Mouse (Mus musculus) heart, embryonic 12.5 days (tissue): ENCODE data around the gene Hlcs. TPM values are rescaled to one million over a fixed set of nuclear protein-coding genes. Genes with fewer than 3 reads are reported as not detected.

Source experiments
- ATAC-seq: fragments of 200-750 bp; cut with Nextera tagmentation; 2 replicates; pipeline ENCODE4 v1.8.0; 2017; ENCODE audit warnings: moderate TSS enrichment, moderate library complexity; ENCODE audit not compliant: insufficient number of reproducible peaks, low FRiP score
- H3K27ac ChIP-seq: fragments of 300-500 bp; sonication (generic); 2 replicates; pipeline ENCODE4 v1.5.1; 2016; ENCODE audit warnings: mild to moderate bottlenecking, moderate library complexity; ENCODE audit not compliant: poor library complexity, severe bottlenecking
- H3K27me3 ChIP-seq: fragments of 300-500 bp; sonication (generic); replicated peaks from 2 replicates; pipeline ENCODE4 v1.6.1; 2016; ENCODE audit warnings: mild to moderate bottlenecking, moderate library complexity
- H3K36me3 ChIP-seq: fragments of 300-500 bp; sonication (generic); 2 replicates; pipeline ENCODE4 v1.6.1; 2016; ENCODE audit warnings: mild to moderate bottlenecking, moderate library complexity
- H3K4me1 ChIP-seq: fragments of 300-500 bp; sonication (generic); replicated peaks from 2 replicates; pipeline ENCODE4 v1.6.1; 2016; ENCODE audit warnings: mild to moderate bottlenecking
- H3K4me2 ChIP-seq: fragments of 300-500 bp; sonication (generic); 2 replicates; pipeline ENCODE4 v1.6.1; 2016; ENCODE audit warnings: mild to moderate bottlenecking, moderate library complexity
- H3K4me3 ChIP-seq: fragments of 300-500 bp; sonication (generic); 2 replicates; pipeline ENCODE4 v1.5.1; 2016; ENCODE audit warnings: mild to moderate bottlenecking
- H3K9ac ChIP-seq: fragments of 300-500 bp; sonication (generic); 2 replicates; pipeline ENCODE4 v1.6.1; 2016; ENCODE audit warnings: mild to moderate bottlenecking, moderate library complexity
- H3K9me3 ChIP-seq: fragments of 300-500 bp; sonication (generic); replicated peaks from 2 replicates; pipeline ENCODE4 v1.6.1; 2016; ENCODE audit warnings: mild to moderate bottlenecking, moderate library complexity
- WGBS: fragments of 180-500 bp; shearing (Covaris S2); methylation state at CpG from one replicate; pipeline ENCODE4 v1.1.7; 2016; 5-methylcytosine and 5-hydroxymethylcytosine counted together
- polyA plus RNA-seq: library from polyadenylated mRNA; unstranded; fragments of >200 nt; fragmentation: Nextera tagmentation; extraction: Ambion mirVana; gene quantifications from 2 replicates; pipeline ENCODE4 v1.2.1, GENCODE M21; 2016

The Hlcs gene
- polyA plus RNA-seq, 1 experiment from 2014 or later, result 11.0 TPM

DNA sequence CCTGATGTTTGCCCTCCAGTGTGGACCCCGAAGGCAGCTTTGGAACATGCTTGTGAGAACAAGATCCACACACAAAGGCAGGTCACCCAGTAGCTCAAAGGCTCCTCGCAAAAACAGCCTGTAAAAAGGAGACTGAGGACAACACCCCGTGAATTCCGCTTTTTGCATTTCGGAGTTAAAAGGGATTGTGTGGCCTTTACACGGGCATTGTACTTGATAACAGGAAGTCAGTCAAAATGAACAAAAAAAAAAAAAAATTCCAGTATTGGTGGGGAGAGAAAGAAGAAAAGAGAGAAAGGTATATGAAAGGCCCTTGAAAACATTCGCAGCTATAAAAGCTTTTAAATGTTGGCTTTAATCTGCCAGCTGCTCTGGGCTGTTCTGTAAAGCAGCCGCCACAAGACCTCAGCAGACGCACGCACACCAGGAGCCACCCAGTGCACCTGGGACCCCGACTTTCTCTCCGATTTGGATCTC is 58.9 kb downstream of the Hlcs start:
- 78% methylated on average over 12 of the region's 12 CpGs for WGBS
- Histone ChIP-seq H3K4me3 (no peak overlapping the region), H3K36me3 (no peaks in the 10 kb centered on the region), H3K9me3 (no peaks in the 10 kb centered on the region), H3K27ac (no peak overlapping the region), H3K4me1 (0 out of 2 replicates have a peak, but pooled peaks cover 5% of the 10 kb centered on the region), H3K4me2 (no peak overlapping the region), H3K27me3 (no peaks in the 10 kb centered on the region), H3K9ac (no peak overlapping the region)
- no peak for ATAC-seq

DNA sequence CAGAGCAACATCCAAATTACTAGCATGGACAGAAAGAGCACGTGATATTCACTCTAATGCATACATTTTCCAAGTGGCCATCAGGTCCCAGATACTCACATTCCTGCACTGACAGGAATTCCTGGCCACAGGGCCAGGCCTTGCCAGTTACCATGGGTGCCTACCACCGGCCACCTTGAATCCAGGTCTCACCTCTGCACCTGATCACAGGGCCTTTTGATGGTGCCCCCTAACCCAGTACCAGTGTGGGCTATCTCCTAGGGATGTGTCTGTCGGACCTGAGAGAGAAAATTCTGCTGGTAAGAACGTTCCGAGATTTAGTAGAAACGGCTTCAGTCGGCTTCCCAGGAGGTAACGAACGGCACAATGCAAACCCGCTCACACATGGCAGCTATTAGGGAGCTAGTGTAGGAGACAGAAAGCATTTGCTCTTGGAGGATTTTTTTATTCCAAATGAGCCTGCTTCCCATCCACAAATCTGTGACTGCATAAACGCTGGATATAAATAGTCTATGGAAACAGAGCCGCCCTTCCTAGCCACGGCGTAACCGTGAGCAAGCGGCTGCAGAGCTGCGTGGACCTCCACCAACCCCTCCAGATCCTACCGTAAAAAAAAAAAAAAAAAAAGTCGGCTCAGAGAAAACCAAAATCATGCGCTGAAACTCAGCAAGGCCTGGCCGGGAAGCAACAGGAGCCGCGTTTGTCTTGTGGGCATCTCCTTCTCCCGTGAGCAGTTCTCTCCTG is 59.5 kb downstream of the Hlcs start:
- no peak overlapping the region for H3K9ac ChIP-seq
- ATAC-seq, result no peak

DNA sequence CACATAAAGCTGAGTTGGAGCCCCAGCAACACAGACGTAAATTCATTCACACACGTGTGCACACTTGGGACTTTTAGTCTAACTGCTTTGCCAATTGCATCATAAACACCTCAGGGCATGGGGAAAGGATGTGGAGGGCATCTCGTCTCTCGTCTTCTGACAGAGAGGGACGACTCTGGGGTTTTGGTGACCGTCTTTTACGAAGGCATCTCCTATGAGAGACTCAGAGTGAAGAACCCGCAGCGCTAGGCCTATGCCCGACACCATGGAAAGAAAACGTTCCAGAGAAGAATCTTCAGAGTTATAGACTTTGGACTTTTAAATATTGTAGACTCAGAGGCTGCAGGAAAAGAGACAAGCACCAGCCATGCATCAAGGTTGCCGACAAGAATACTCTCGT is 61.6 kb downstream of the Hlcs start:
- 0 out of 2 replicates have a peak, but pooled peaks cover 5% of the 10 kb centered on the region for H3K4me1 ChIP-seq
- H3K4me2 ChIP-seq, result no peak overlapping the region
- no peak overlapping the region for H3K9ac ChIP-seq
- no peak overlapping the region for H3K4me3 ChIP-seq
- no peaks in the 10 kb centered on the region for H3K9me3 ChIP-seq
- H3K36me3 ChIP-seq, result no peaks in the 10 kb centered on the region
- 82% methylated on average over 13 of the region's 13 CpGs for WGBS
- H3K27me3 ChIP-seq, result no peaks in the 10 kb centered on the region
- no peak overlapping the region for H3K27ac ChIP-seq
- ATAC-seq, result no peak

More for the DNA sequence above, 59.5 kb downstream of the Hlcs start:
- H3K9me3 ChIP-seq, result no peaks in the 10 kb centered on the region
- no peak overlapping the region for H3K4me2 ChIP-seq
- no peak overlapping the region for H3K4me3 ChIP-seq
- H3K27me3 ChIP-seq, result no peaks in the 10 kb centered on the region
- no peak overlapping the region for H3K27ac ChIP-seq
- H3K36me3 ChIP-seq, result no peaks in the 10 kb centered on the region
- WGBS, result 77% methylated on average over 24 of the region's 24 CpGs
- H3K4me1 ChIP-seq, result 0 out of 2 replicates have a peak, but pooled peaks cover 5% of the 10 kb centered on the region

DNA sequence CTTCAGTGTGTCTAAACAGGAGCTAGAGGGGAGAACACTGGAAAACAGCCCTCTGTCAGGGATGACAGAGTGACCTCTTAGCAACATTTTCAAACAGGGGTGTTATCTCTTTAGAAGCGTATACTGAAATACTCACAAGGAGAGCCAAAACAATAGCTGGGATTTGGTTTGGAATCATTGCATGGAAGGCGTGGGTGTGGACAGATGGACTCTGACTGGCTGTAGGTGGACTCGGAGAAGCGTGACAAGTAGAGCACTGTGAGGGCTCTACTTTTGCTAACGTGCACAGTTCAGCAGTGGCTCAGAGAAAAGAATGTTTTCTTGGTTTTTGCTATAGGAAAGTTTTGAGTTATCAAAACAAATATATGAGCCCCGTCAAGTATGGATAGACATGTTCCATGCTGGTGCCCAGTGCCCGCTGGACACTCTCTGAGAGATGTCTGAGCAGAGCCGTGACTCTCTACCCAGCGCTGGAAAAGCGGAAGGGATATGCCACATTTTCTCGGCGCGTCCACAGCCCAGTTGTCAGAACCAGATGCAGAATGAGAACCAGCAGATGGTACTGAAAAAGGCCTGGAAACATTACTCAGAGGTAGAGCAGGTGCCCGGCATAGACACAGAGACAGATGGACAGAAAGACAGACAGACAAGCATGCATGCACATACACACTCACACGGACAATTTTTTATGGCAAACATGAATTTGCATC is 62.6 kb downstream of the Hlcs start:
- no peak overlapping the region for H3K27ac ChIP-seq
- no peak overlapping the region for H3K9ac ChIP-seq
- H3K4me1 ChIP-seq, result 0 out of 2 replicates have a peak, but pooled peaks cover 5% of the 10 kb centered on the region
- no peaks in the 10 kb centered on the region for H3K9me3 ChIP-seq
- no peak overlapping the region for H3K4me3 ChIP-seq
- no peaks in the 10 kb centered on the region for H3K27me3 ChIP-seq
- H3K4me2 ChIP-seq, result no peak overlapping the region
- H3K36me3 ChIP-seq, result no peaks in the 10 kb centered on the region
- 78% methylated on average over 15 of the region's 15 CpGs for WGBS
- ATAC-seq, result no peak

DNA sequence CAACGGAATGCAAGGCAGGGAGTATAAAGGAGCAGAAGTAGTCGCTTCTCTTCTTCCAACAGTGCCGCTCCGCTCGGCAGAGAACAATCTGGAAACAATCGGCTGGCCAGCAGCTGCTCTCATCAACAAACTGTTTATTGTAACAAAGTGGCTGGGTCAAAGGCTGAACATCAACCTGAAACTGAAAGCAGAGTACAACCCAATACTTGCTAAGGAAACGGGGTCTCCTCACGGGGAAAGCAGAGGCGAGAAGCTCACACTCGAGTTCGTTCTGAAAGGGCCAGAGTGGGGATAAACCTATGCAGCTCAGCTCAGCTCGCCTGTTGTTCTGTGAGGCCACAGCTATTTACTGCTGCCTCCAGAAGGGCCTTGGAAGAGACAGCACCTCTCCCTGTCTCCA is 63.2 kb downstream of the Hlcs start:
- H3K4me2 ChIP-seq, result no peak overlapping the region
- no peak overlapping the region for H3K27ac ChIP-seq
- 0 out of 2 replicates have a peak, but pooled peaks cover 5% of the 10 kb centered on the region for H3K4me1 ChIP-seq
- no peaks in the 10 kb centered on the region for H3K9me3 ChIP-seq
- no peak for ATAC-seq
- H3K4me3 ChIP-seq, result no peak overlapping the region
- no peak overlapping the region for H3K9ac ChIP-seq
- 74% methylated on average over 12 of the region's 12 CpGs for WGBS
- H3K27me3 ChIP-seq, result no peaks in the 10 kb centered on the region
- no peaks in the 10 kb centered on the region for H3K36me3 ChIP-seq

GRCm38 (mm10) chr16:94249666-94250065 is 63.7 kb downstream of the Hlcs start:
- 0 out of 2 replicates have a peak, but pooled peaks cover 5% of the 10 kb centered on the region for H3K4me1 ChIP-seq
- no peaks in the 10 kb centered on the region for H3K27me3 ChIP-seq
- H3K9me3 ChIP-seq, result no peaks in the 10 kb centered on the region
- no peak overlapping the region for H3K27ac ChIP-seq
- no peak overlapping the region for H3K9ac ChIP-seq
- WGBS, result 88% methylated on average over 10 of the region's 10 CpGs
- H3K4me3 ChIP-seq, result no peak overlapping the region
- no peak for ATAC-seq
- H3K4me2 ChIP-seq, result no peak overlapping the region
- no peaks in the 10 kb centered on the region for H3K36me3 ChIP-seq

GRCm38 (mm10) chr16:94248721-94249120 is 64.7 kb downstream of the Hlcs start:
- Histone ChIP-seq H3K4me1 (peaks cover 9% of the 10 kb centered on the region; the same call in 1 of the 2 replicates), H3K27ac (no peak overlapping the region), H3K9me3 (no peaks in the 10 kb centered on the region), H3K4me2 (no peak overlapping the region), H3K9ac (no peak overlapping the region), H3K36me3 (no peaks in the 10 kb centered on the region), H3K4me3 (no peak overlapping the region), H3K27me3 (no peaks in the 10 kb centered on the region)
- WGBS, result 76% methylated on average over 15 of the region's 15 CpGs
- ATAC-seq, result no peak

GRCm38 (mm10) chr16:94246976-94247375 is 66.4 kb downstream of the Hlcs start:
- Histone ChIP-seq H3K9ac (no peak overlapping the region), H3K9me3 (no peaks in the 10 kb centered on the region), H3K4me2 (no peak overlapping the region), H3K27me3 (no peaks in the 10 kb centered on the region), H3K36me3 (no peaks in the 10 kb centered on the region), H3K4me1 (peaks cover 9% of the 10 kb centered on the region; the same call in 1 of the 2 replicates), H3K27ac (no peak overlapping the region), H3K4me3 (no peak overlapping the region)
- no peak for ATAC-seq
- 88% methylated on average over 8 of the region's 8 CpGs for WGBS

DNA sequence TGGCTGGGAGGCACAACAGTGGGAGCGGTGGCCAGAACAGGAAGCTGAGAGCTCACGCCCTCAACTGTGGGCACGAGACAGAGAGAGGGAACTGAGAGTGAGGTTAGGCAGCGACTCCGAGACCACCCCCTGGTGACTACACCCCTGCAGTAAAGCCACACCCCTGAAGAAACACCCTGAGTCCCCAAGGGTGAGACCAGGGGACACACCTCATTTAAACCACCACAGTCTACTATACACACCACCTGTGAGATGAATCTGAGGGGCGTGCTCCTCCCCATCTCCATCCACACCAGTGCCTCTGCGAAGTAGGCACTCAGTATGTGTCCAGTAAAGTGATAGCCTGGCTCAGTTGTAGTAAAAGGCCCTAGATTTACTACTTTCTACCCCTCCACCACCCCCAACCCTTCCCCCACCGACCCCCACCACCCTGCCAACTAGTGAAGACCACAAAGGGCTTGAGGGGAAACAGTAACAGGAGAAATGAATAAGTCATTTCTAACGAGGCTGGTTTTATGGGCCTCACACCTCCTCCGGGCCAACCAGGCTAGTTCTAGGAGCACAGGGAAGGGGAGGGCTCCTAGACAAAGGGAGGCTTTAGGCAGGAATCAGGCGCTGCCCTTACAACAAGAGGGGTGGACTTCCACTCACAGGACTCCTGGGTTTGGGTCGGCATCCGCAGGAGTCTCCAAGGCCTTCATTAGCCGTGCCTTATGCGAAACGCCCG is 67.2 kb downstream of the Hlcs start:
- H3K9ac ChIP-seq, result no peak overlapping the region
- no peaks in the 10 kb centered on the region for H3K36me3 ChIP-seq
- no peaks in the 10 kb centered on the region for H3K9me3 ChIP-seq
- H3K27ac ChIP-seq, result no peak overlapping the region
- peaks cover 9% of the 10 kb centered on the region; the same call in 1 of the 2 replicates for H3K4me1 ChIP-seq
- WGBS, result 78% methylated on average over 17 of the region's 17 CpGs
- no peak overlapping the region for H3K4me3 ChIP-seq
- ATAC-seq, result no peak
- H3K27me3 ChIP-seq, result no peaks in the 10 kb centered on the region
- H3K4me2 ChIP-seq, result no peak overlapping the region

- peaks cover 8% of the 10 kb centered on the region; the same call in 1 of the 2 replicates for H3K4me1 ChIP-seq
- H3K27ac ChIP-seq, result no peak overlapping the region
- no peaks in the 10 kb centered on the region for H3K36me3 ChIP-seq
- H3K9me3 ChIP-seq, result no peaks in the 10 kb centered on the region
- H3K4me2 ChIP-seq, result no peak overlapping the region
- no peak overlapping the region for H3K9ac ChIP-seq
- ATAC-seq, result no peak
- H3K27me3 ChIP-seq, result no peaks in the 10 kb centered on the region
- 90% methylated on average over 10 of the region's 10 CpGs for WGBS
- no peak overlapping the region for H3K4me3 ChIP-seq
Measured at GRCm38 (mm10) chr16:94241126-94241525, 72.2 kb downstream of the Hlcs start.

GRCm38 (mm10) chr16:94240190-94240589 is 73.2 kb downstream of the Hlcs start:
- no peak overlapping the region for H3K4me2 ChIP-seq

More at GRCm38 (mm10) chr16:94240190-94240589, 73.2 kb downstream of the Hlcs start:
- H3K9me3 ChIP-seq, result no peaks in the 10 kb centered on the region
- H3K27ac ChIP-seq, result no peak overlapping the region
- no peak overlapping the region for H3K4me3 ChIP-seq
- no peak for ATAC-seq
- H3K9ac ChIP-seq, result no peak overlapping the region
- no peaks in the 10 kb centered on the region for H3K27me3 ChIP-seq
- 35% methylated on average over 2 of the region's 2 CpGs for WGBS
- no peaks in the 10 kb centered on the region for H3K36me3 ChIP-seq
- peaks cover 8% of the 10 kb centered on the region; the same call in 1 of the 2 replicates for H3K4me1 ChIP-seq
